Mouse (Mus musculus) large intestine, adult 2 months (tissue): ENCODE measurements around the gene Olfr535. TPM values are rescaled to one million over a fixed set of nuclear protein-coding genes. Genes with fewer than 3 reads are reported as not detected.
"Not testable (repeated sequence)": the region's sequence is repeated elsewhere in the genome, so short reads cannot be mapped to it uniquely, and the experiment has no call there.

Experiments
- DNase-seq: peaks from one replicate; pipeline ENCODE4 v3.0.0-alpha.2; 2012; ENCODE audit warnings: low read depth, low spot score
- WGBS: fragments of 180-500 bp; shearing (Covaris S2); methylation state at CpG from one replicate; pipeline ENCODE4 v1.1.7; 2018; 5-methylcytosine and 5-hydroxymethylcytosine counted together
- polyA plus RNA-seq: library from polyadenylated mRNA; depleted of rRNA; stranded (reverse); fragments of >200 nt; gene quantifications from 2 replicates; pipeline ENCODE4 v1.2.3, GENCODE M21; 2012; rRNA removed

The Olfr535 gene
- not detected in 2 replicates for polyA plus RNA-seq

DNA sequence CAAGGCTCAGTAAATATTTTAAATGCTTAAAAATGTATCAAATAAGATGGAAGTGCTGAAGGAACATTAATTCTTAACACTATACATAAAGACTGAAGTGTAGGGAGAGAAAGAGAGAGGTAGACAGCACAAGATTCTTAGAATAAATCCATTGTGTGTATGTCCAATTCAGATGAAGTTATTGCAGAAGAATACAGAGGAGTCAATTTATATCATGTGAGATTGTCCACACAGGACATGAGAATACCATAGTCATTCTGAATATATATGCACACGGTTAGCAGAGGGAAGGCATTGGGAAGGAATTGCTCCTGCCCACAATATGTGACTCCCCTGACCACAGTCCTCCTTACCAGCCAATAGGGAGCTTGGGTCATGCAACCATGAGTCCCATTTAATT, at the start of gene Olfr535:
Gene Olfr535, plus strand, starts transcription at position 301 of the 400 bp plus-strand sequence.
- WGBS = 83% methylated on average over 1 of the region's 1 CpGs
- no peak for DNase-seq

DNA sequence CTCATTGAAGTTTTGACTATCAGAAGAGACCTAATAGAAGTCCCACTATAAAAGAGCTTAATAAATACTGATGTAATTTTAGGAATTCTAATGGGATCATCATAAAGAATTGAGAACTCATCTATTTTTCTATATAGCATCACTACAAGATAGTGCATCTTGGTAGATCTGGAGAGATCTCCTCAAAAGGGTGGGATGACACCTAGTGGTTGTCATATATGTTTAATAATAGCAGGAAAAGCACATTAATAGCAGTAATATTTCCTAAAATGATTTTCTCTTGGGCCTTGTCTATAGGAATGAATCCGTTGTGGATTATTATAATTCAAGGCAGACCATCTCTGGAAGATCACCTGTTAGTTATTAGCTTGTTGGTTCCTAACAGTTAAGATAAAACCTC, 40.9 kb upstream of the Olfr535 start:
- DNase-seq = no peak
- 84% methylated on average over 1 of the region's 1 CpGs for WGBS

- DNase-seq = not testable (repeated sequence)
- WGBS = 75% methylated on average over 1 of the region's 1 CpGs
Observed at GRCm38 (mm10) chr7:140463070-140463469, 20.9 kb upstream of the Olfr535 start, which contains the start of gene Olfr533. TSS of gene Olfr533 (plus strand) at chr7:140463370.

- no peak for DNase-seq
- WGBS = 60% methylated on average over 1 of the region's 1 CpGs
Observed at GRCm38 (mm10) chr7:140477886-140478285, 6.1 kb upstream of the Olfr535 start.

GRCm38 (mm10) chr7:140478733-140479132, 5.3 kb upstream of the Olfr535 start:
- DNase-seq = no peak

GRCm38 (mm10) chr7:140488981-140489380, 5.0 kb downstream of the Olfr535 start:
- DNase-seq = no peak
- WGBS = 85% methylated on average over 1 of the region's 1 CpGs

More at GRCm38 (mm10) chr7:140478733-140479132, 5.3 kb upstream of the Olfr535 start:
- WGBS = 90% methylated on average over 1 of the region's 1 CpGs

DNA sequence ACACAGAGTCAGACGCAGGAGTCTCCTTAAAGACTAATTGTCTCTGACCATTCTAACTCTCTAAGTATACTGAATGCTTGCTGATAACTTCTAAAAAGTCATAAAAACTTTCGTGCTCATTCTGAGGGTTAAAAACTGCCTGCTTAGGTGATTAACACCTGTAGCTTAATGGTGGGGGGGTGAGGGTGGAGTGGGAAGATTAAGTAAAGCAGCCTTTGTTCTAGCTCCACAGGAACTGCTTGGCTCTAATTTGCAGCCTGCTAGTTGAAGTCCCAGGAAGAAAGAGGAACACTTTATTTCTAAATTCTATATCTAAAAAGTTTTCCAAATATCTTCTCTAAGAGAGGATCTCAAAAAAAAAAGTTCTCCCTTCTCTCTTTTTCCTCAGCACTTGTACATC, 10.2 kb downstream of the Olfr535 start:
- 11% methylated on average over 2 of the region's 2 CpGs for WGBS
- DNase-seq = no peak

DNA sequence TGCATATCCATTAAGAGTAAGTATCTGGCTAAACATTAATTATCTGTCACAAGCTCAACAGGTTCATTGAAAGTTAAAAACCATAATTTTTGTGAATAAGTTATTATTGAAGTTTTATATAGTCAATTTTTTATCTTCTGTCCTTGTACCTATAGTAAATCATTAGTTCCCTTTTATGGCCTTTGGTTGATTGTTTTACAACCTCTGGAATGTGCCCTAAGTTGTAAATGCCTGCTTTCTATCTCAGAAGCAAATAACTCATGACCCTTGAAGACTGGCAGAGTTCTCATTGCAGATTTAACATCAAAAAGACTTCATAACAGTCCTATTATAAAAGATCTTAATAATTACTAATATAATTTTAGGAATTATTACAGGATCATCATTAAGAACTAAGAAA, 10.7 kb downstream of the Olfr535 start:
- DNase-seq = peak; percentile 14

- DNase-seq = not testable (repeated sequence)
- 66% methylated on average over 2 of the region's 2 CpGs for WGBS
Observed at GRCm38 (mm10) chr7:140507346-140508021, 23.5 kb downstream of the Olfr535 start, which contains the start of gene Olfr536. TSS of gene Olfr536 (minus strand) at chr7:140507396.

GRCm38 (mm10) chr7:140539746-140540145, 55.7 kb downstream of the Olfr535 start:
- DNase-seq = no peak
- WGBS = 51% methylated on average over 2 of the region's 2 CpGs

Other genes starting within 250 kb of the Olfr535 start
- 0.51 and 0.71 TPM in 2 replicates for gene 5830411N06Rik, start 236.9 kb upstream of the Olfr535 start, polyA plus RNA-seq
- not detected in 2 replicates for gene Olfr525, start 163.4 kb upstream of the Olfr535 start, polyA plus RNA-seq
- not detected in 2 replicates for gene Olfr527, start 150.2 kb upstream of the Olfr535 start, polyA plus RNA-seq
- 0.57 and 0.93 TPM in 2 replicates for gene Olfr60, start 122.5 kb upstream of the Olfr535 start, polyA plus RNA-seq
- 0.10 TPM in 1 of 2 replicates, not detected in the other for gene Olfr530, start 107.9 kb upstream of the Olfr535 start, polyA plus RNA-seq
- not detected in 2 replicates for gene Olfr531, start 81.3 kb upstream of the Olfr535 start, polyA plus RNA-seq
- not detected in 2 replicates for gene Olfr532, start 62.6 kb upstream of the Olfr535 start, polyA plus RNA-seq
- gene Olfr533, start 20.8 kb upstream of the Olfr535 start, polyA plus RNA-seq = not detected in 2 replicates
- gene Olfr536, start 23.2 kb downstream of the Olfr535 start, polyA plus RNA-seq = not detected in 2 replicates
- gene Olfr538, start 83.7 kb downstream of the Olfr535 start, polyA plus RNA-seq = not detected in 2 replicates
- not detected in 2 replicates for gene Olfr46, start 117.1 kb downstream of the Olfr535 start, polyA plus RNA-seq
- gene Olfr61, start 144.8 kb downstream of the Olfr535 start, polyA plus RNA-seq = not detected in 2 replicates
- not detected in 2 replicates for gene Olfr53, start 162.2 kb downstream of the Olfr535 start, polyA plus RNA-seq
- gene Olfr539, start 175.7 kb downstream of the Olfr535 start, polyA plus RNA-seq = not detected in 2 replicates
- gene Olfr45, start 197.7 kb downstream of the Olfr535 start, polyA plus RNA-seq = not detected in 2 replicates
- gene Olfr541, start 213.1 kb downstream of the Olfr535 start, polyA plus RNA-seq = not detected in 2 replicates